Mouse (Mus musculus): ENCODE data around the gene Vsir. TPM values are rescaled to one million over a fixed set of nuclear protein-coding genes. Genes with fewer than 3 reads are reported as not detected.

Gene Vsir
- 39.7 and 97.9 TPM in 2 replicates for polyA plus RNA-seq (2011; ENCODE audit: insufficient read depth, insufficient read length, low replicate concordance, missing spikeins)

DNA sequence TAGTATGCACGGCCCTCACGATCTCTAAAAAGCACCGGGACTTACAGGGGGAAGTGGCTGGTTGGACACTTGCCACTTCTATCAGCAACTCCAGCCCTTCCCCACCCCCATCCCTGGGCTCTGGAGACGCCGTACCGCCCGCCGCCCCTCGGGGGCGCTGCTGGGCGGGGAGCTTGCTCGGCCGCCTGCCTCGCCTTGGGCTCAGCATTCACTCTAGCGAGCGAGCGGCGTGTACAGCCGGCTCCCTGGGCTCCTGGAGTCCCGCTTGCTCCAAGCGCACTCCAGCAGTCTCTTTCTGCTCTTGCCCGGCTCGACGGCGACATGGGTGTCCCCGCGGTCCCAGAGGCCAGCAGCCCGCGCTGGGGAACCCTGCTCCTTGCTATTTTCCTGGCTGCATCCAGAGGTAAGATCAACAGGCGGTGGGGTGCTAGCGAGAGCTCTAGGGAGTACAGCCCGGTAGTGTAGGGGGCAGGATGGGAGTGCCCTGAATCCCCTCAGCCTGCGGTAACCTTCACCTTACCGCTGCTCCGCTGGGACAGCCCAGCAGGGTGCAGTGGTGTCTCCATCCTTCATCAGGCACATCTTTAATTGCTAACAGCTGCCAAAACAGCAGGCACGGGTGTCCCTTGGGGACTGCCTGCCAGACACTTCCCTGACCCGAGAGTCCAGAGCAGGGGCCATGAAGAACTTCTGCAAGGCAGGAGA lies at the start of gene Vsir:
Gene Vsir, plus strand, starts transcription at position 151 of the 705 bp plus-strand sequence.
- Histone ChIP-seq H3K27ac (ENCODE audit: control insufficient read depth, insufficient read depth, low read depth, low read length, poor library complexity) (peak within 1 kb of the TSS; percentile 99), H3K4me1 (ENCODE audit: control insufficient read depth, insufficient read depth, low read length) (peaks cover 16% of the 10 kb centered on the region), H3K4me3 (replicated peaks; ENCODE audit: control insufficient read depth, low read depth, low read length) (peak within 1 kb of the TSS; percentile 83)
- WGBS: under 1% methylated on average over 37 of the region's 37 CpGs
- TF ChIP-seq POLR2A (IDR thresholded peaks at IDR 0.05; ENCODE audit: borderline replicate concordance, control insufficient read depth, low read depth, low read length) (peak; percentile 83), CTCF (IDR thresholded peaks at IDR 0.05; ENCODE audit: control insufficient read depth, insufficient read depth, low read length) (peak; percentile 73)

DNA sequence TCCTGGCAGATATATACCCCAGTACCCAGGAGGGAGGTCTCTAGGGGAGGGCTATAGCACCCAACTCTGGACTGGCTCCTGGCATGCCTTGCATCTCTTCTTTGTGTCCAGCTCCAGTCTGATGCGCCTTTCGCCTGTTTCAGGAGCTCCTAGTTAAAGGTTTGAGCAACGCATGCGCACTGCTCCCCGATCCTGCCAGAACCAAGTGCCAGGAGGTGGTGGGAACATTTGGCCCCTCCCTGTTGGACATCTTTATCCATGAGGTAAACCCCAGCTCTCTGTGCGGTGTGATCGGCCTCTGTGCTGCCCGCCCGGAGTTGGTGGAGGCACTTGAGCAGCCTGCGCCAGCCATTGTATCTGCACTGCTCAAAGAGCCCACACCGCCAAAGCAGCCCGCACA lies 47.0 kb upstream of the Vsir start:
- Histone ChIP-seq H3K4me3 (replicated peaks; ENCODE audit: control insufficient read depth, low read depth, low read length) (no peak overlapping the region), H3K4me1 (ENCODE audit: control insufficient read depth, insufficient read depth, low read length) (no peaks in the 10 kb centered on the region; the same call in 1 of the 2 replicates), H3K27ac (ENCODE audit: control insufficient read depth, insufficient read depth, low read depth, low read length, poor library complexity) (no peak overlapping the region)
- TF ChIP-seq POLR2A (IDR thresholded peaks at IDR 0.05; ENCODE audit: borderline replicate concordance, control insufficient read depth, low read depth, low read length) (no peak), CTCF (IDR thresholded peaks at IDR 0.05; ENCODE audit: control insufficient read depth, insufficient read depth, low read length) (no peak)
- WGBS: 96% methylated on average over 12 of the region's 12 CpGs

DNA sequence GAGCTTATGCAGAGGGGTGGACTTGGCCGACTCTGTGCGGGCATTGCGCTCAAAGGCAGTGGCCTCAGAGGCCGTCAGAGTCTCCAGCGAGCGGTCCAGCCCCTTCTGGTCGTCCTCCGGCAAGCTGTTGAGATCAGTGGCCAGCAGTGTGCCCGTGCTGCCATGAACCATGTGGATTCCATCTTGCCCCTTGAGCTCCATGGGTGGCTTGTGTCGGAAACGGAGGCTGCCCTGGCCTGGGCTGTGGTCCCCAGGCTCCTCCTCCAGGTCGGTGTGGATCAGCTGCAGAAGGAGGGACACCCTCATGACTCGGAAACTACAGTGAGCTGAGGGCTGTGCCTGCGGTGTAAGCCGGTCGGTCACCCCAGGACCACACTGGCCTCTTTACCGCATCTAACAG lies 43.2 kb upstream of the Vsir start:
- 91% methylated on average over 17 of the region's 17 CpGs for WGBS
- no peak for TF ChIP-seq POLR2A (IDR thresholded peaks at IDR 0.05; ENCODE audit: borderline replicate concordance, control insufficient read depth, low read depth, low read length)
- TF ChIP-seq CTCF (IDR thresholded peaks at IDR 0.05; ENCODE audit: control insufficient read depth, insufficient read depth, low read length): no peak
- H3K4me1 ChIP-seq (ENCODE audit: control insufficient read depth, insufficient read depth, low read length): no peaks in the 10 kb centered on the region

DNA sequence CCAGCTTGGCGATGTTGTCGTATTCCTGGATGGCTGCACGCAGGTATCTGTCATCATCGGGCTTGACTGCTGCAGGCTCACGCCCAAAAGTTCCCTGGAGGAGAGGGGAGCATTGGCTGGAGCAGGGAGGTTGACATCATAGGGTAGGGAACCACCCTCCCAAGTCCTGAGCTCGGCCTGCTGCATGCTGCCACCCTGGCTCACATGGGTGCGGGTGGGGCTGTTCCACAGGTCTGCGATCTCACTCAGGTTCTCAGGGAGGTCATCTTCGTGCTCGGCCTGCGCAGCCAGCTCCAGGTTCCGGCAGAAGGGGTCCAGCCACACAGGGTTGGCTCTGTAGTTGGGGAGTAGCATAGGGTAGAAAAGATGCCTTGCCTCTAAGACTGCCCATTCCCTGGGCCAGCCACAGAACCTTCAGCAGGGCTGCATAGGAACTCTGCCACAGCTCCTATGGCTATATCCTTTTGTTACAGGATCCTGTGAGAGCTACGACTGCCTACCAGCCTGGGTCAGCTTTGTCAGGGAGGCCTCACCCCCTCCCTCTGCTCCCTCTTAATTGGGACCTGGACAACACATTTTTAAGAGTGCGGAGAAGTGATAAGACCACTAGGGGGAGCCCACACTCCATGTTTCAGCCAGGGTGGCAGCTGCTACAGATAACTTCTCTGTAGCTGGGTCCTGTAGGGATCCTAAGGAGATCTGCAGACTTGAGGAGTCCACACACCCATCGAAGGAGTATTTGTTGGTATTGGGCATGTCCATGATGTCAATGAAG lies 41.6 kb upstream of the Vsir start:
- 67% methylated on average over 15 of the region's 15 CpGs for WGBS
- TF ChIP-seq CTCF (IDR thresholded peaks at IDR 0.05; ENCODE audit: control insufficient read depth, insufficient read depth, low read length) (peak; percentile 88), POLR2A (IDR thresholded peaks at IDR 0.05; ENCODE audit: borderline replicate concordance, control insufficient read depth, low read depth, low read length) (no peak)
- no peak overlapping the region for H3K4me3 ChIP-seq (replicated peaks; ENCODE audit: control insufficient read depth, low read depth, low read length)
- no peak overlapping the region for H3K27ac ChIP-seq (ENCODE audit: control insufficient read depth, insufficient read depth, low read depth, low read length, poor library complexity)
- H3K4me1 ChIP-seq (ENCODE audit: control insufficient read depth, insufficient read depth, low read length): no peaks in the 10 kb centered on the region

More for the DNA sequence above, 43.2 kb upstream of the Vsir start:
- no peak overlapping the region for H3K27ac ChIP-seq (ENCODE audit: control insufficient read depth, insufficient read depth, low read depth, low read length, poor library complexity)
- H3K4me3 ChIP-seq (replicated peaks; ENCODE audit: control insufficient read depth, low read depth, low read length): no peak overlapping the region

DNA sequence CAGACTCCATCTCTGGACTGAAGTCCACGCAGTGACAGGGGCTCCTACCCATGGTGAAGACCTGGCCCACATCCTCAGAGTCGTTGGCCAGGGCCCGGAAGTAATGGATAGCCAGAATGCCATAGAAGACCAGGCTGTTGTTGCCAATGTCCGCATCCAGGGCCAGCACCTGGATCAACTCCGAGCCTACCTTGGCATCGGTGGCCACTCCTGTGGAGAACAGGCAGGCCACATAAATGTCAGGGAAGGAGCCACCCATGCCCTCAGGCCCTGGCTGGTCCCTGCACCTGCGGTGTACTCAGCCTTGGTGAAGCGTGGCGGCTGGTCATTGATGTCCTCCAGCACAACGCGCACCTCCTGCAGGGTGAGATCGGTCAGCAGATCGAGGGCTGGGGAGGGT lies 36.0 kb upstream of the Vsir start:
- no peaks in the 10 kb centered on the region for H3K4me1 ChIP-seq (ENCODE audit: control insufficient read depth, insufficient read depth, low read length)
- TF ChIP-seq CTCF (IDR thresholded peaks at IDR 0.05; ENCODE audit: control insufficient read depth, insufficient read depth, low read length) (no peak), POLR2A (IDR thresholded peaks at IDR 0.05; ENCODE audit: borderline replicate concordance, control insufficient read depth, low read depth, low read length) (no peak)
- WGBS: 87% methylated on average over 13 of the region's 13 CpGs
- no peak overlapping the region for H3K27ac ChIP-seq (ENCODE audit: control insufficient read depth, insufficient read depth, low read depth, low read length, poor library complexity)
- no peak overlapping the region for H3K4me3 ChIP-seq (replicated peaks; ENCODE audit: control insufficient read depth, low read depth, low read length)

DNA sequence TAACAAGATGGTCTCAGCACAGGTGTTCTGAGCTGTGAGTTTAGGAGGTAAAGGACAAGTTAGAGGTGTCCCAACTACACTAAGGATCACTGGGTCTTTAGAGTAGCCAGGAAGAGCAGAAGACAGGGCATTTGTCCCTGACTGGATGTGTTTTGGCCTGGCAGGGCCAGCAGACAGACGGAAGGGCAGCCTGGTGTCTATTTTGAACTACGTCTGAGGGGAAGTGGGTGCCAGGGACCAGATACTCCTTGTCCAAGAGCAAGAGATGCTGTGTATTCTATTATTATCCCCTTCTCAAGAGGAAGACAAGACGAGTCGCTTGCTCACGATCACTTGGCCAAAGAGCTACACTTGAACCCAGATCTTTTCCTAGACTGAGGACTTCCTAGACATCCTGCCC lies 33.0 kb upstream of the Vsir start:
- Histone ChIP-seq H3K4me1 (ENCODE audit: control insufficient read depth, insufficient read depth, low read length) (no peaks in the 10 kb centered on the region), H3K4me3 (replicated peaks; ENCODE audit: control insufficient read depth, low read depth, low read length) (no peak overlapping the region), H3K27ac (ENCODE audit: control insufficient read depth, insufficient read depth, low read depth, low read length, poor library complexity) (no peak overlapping the region)
- 78% methylated on average over 5 of the region's 5 CpGs for whole genome bisulfite sequencing
- no peak for TF ChIP-seq POLR2A (IDR thresholded peaks at IDR 0.05; ENCODE audit: borderline replicate concordance, control insufficient read depth, low read depth, low read length)
- no peak for TF ChIP-seq CTCF (IDR thresholded peaks at IDR 0.05; ENCODE audit: control insufficient read depth, insufficient read depth, low read length)

DNA sequence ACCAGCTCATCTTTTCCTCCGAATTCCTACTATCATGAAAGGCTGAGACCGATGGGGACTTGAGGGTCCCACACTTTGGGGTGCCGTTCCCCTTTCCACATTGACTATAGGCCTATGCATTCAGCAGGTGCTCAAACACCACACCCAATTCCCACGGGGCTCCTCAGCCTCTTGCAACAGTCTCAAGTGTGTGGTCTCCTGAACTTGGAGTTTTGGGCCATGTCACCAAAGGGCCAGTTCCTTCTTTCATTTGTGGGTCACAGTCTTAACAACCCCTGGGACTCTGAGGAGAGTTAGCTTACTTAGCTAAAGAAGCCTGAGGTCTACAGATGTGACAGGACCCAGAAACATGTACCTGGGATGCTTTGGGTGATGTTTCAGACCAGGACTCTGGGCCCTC lies 30.5 kb upstream of the Vsir start:
- WGBS: 62% methylated on average over 4 of the region's 4 CpGs
- no peaks in the 10 kb centered on the region for H3K4me1 ChIP-seq (ENCODE audit: control insufficient read depth, insufficient read depth, low read length)
- no peak for TF ChIP-seq POLR2A (IDR thresholded peaks at IDR 0.05; ENCODE audit: borderline replicate concordance, control insufficient read depth, low read depth, low read length)
- TF ChIP-seq CTCF (IDR thresholded peaks at IDR 0.05; ENCODE audit: control insufficient read depth, insufficient read depth, low read length): no peak
- H3K27ac ChIP-seq (ENCODE audit: control insufficient read depth, insufficient read depth, low read depth, low read length, poor library complexity): no peak overlapping the region
- no peak overlapping the region for H3K4me3 ChIP-seq (replicated peaks; ENCODE audit: control insufficient read depth, low read depth, low read length)

DNA sequence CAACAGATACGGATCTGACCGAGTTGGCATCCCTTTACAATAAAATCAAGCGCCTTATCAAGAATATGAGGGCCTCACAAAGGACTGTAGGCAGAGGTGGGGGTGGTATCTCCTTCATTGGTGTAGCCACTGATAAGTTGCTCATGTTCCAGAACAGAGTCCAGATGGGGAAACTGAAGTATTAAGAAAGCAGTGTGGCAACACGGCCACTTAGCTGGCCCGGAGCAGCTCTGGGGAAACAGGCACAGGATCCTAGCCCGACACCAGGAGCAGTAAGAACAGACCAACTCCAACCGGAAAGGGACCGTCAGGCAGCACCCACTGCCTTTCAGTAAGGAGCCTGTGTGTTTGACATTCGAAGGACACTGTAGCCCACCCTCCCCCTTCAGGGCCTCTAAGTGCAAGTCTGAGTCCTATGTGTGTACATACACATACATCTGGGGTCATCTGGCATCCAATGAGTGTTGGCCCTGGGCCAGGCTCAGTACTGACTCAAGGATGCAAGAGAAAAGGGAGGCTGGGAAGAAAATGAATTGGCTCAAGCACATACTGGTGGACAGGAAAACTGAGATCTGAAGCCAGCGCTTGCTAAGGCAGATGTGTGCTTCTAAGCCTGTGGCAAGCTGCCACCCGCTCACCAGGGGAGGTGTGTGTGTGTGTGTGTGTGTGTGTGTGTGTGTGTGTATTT lies 17.5 kb upstream of the Vsir start:
- TF ChIP-seq POLR2A (IDR thresholded peaks at IDR 0.05; ENCODE audit: borderline replicate concordance, control insufficient read depth, low read depth, low read length): no peak
- no peak for TF ChIP-seq CTCF (IDR thresholded peaks at IDR 0.05; ENCODE audit: control insufficient read depth, insufficient read depth, low read length)
- Histone ChIP-seq H3K27ac (ENCODE audit: control insufficient read depth, insufficient read depth, low read depth, low read length, poor library complexity) (peak overlapping the region; percentile 41), H3K4me1 (ENCODE audit: control insufficient read depth, insufficient read depth, low read length) (peaks cover 1% of the 10 kb centered on the region; the same call in 1 of the 2 replicates), H3K4me3 (replicated peaks; ENCODE audit: control insufficient read depth, low read depth, low read length) (peak overlapping the region; percentile 22)
- WGBS: 52% methylated on average over 11 of the region's 11 CpGs

Measured in bone marrow, adult 2 months (tissue).